Mouse (Mus musculus): ENCODE results near the gene Slamf7.

DNA sequence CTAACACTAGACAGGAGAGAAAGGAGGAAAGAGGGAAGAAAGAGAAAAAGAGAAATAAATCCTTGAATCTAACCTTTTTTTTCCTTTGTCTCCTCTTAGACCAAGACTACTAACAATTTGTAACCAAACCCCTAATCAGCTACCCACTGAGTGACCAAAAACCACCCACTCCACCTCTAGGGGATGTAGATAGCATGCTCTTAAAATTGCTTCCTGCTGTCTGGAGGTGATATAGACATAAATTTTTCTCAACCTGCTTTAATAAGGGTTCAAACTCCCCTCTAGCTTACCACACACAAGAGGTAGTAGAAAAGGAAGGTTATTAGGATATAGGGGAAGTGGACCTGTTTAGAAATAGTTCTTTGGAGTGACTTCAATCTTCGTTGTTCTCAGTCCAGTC, 14.3 kb upstream of the Slamf7 start:
- TF ChIP-seq POLR2A (IDR thresholded peaks at IDR 0.05; ENCODE audit: low read depth, low read length): no peak
- TF ChIP-seq CTCF (IDR thresholded peaks at IDR 0.05; ENCODE audit: extremely low read depth, insufficient read depth, insufficient read length, insufficient replicate concordance): no peak
